Mouse (Mus musculus): ENCODE measurements around the gene Ripor1.
A peak's percentile ranks its signal among the peaks of the same experiment; 100 is the strongest.

DNA sequence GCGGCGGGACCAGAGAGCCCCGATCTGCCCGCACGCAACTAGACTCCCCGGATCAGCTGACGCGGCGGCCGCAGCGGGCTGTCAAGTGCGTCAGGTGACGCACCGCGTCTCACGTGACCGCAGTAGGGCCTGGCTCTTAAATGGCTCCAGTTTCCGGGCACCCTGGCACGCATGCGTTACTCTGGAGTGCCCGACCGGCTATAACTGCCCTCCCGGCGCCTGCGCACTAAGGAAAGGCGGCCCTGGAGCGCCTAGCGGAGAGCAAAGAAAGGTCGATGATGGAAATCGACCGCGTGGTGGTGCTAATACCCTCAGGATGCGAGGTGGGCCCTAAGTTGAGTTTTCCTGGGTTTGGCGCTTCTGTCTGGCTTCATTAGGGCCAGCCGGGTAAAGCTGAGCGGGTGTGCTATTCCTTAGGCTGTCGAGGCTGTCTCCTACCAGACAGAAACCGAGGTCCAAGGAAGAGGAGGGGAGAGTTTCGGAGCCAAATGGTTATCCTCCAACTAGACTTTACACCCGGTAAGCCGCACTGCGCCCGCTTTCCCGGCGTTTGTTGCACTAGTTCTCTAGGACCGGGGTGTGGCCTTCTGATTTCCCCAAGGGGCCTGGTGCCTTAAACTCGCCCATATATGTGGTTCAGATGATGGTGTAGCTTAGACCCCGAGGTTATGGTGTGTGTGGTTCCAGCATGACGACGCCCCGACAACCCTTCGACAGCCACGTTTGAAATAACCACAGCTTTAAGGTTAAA is 38.9 kb upstream of the Ripor1 start, which contains the start of gene Atp6v0d1:
- TF ChIP-seq POLR2A (IDR thresholded peaks at IDR 0.05; ENCODE audit: low read depth, low read length) (peak; percentile 75), CTCF (IDR thresholded peaks at IDR 0.05; ENCODE audit: borderline replicate concordance, insufficient read depth, low read length) (peak; percentile 69; the same call in 1 of the 2 replicates)

All from embryonic fibroblast, embryonic 13.5 days (primary cell).